Mouse (Mus musculus): ENCODE measurements around the gene Gm28778. TPM values are rescaled to one million over a fixed set of nuclear protein-coding genes. Genes with fewer than 3 reads are reported as not detected.
A peak's percentile ranks its signal among the peaks of the same experiment; 100 is the strongest.
"Not testable (repeated sequence)": the region's sequence is repeated elsewhere in the genome, so short reads cannot be mapped to it uniquely, and the experiment has no call there.

Gene Gm28778
- polyA plus RNA-seq, 1 experiment from 2014 or later: not detected

DNA sequence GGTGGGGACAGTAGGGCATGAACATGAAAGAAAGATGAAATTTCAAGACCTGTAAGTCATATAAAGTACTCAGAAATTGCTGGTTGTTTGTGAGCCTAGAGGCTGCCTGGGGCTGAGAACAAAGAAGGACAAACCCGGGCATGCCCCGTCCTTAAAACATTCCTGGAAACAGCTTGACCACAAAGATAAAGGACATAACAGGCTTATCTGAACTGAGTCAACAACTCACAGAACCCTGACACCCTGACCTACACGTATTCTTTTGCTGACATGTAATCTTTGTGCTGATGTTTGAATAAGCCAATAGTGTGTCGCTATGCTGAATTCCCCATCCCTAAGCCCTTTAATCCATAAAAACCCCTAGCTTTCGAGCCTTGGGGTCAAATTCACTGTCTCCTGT lies 36.6 kb downstream of the Gm28778 start:
- not testable (repeated sequence) for ATAC-seq; H3K36me3 ChIP-seq (ENCODE audit: poor library complexity, severe bottlenecking)

GRCm38 (mm10) chr1:53335465-53335864 lies 38.6 kb downstream of the Gm28778 start:
- Histone ChIP-seq H3K4me2 (no peak overlapping the region), H3K4me3 (no peak overlapping the region), H3K9me3 (replicated peaks) (peaks cover 2% of the 10 kb centered on the region; the same call in 1 of the 2 replicates), H3K4me1 (no peaks in the 10 kb centered on the region), H3K27me3 (no peaks in the 10 kb centered on the region), H3K9ac (no peak overlapping the region), H3K27ac (no peak overlapping the region), H3K36me3 (ENCODE audit: poor library complexity, severe bottlenecking) (peaks cover 3% of the 10 kb centered on the region)
- no peak for ATAC-seq

More for the DNA sequence above, 36.6 kb downstream of the Gm28778 start:
- not testable (repeated sequence) for H3K4me1 ChIP-seq; H3K9ac ChIP-seq; H3K4me2 ChIP-seq; H3K27ac ChIP-seq; H3K4me3 ChIP-seq; H3K27me3 ChIP-seq; H3K9me3 ChIP-seq (replicated peaks)
- 84% methylated on average over 5 of the region's 5 CpGs for WGBS

GRCm38 (mm10) chr1:53337403-53337802 lies 40.5 kb downstream of the Gm28778 start:
- H3K27ac ChIP-seq, ATAC-seq, H3K4me3 ChIP-seq, H3K9ac ChIP-seq, H3K4me1 ChIP-seq, H3K4me2 ChIP-seq, H3K27me3 ChIP-seq: not testable (repeated sequence)
- 68% methylated on average over 2 of the region's 2 CpGs for WGBS
- Histone ChIP-seq H3K36me3 (ENCODE audit: poor library complexity, severe bottlenecking) (peaks cover 22% of the 10 kb centered on the region), H3K9me3 (replicated peaks) (peaks cover 13% of the 10 kb centered on the region; the same call in 1 of the 2 replicates)

GRCm38 (mm10) chr1:53341071-53341470 lies 44.2 kb downstream of the Gm28778 start:
- H3K36me3 ChIP-seq (ENCODE audit: poor library complexity, severe bottlenecking): peaks cover 51% of the 10 kb centered on the region
- ATAC-seq: no peak
- WGBS: over 99% methylated on average over 2 of the region's 2 CpGs

GRCm38 (mm10) chr1:53352327-53353261 lies 55.7 kb downstream of the Gm28778 start, which contains the start of the genes Asdurf, Gm28551 and Asnsd1:
TSS of gene Asdurf (minus strand) at chr1:53352619.
TSS of gene Gm28551 (minus strand) at chr1:53352667.
TSS of gene Asnsd1 (minus strand) at chr1:53352752.
- Histone ChIP-seq H3K9me3 (replicated peaks) (no peaks in the 10 kb centered on the region), H3K4me1 (peaks cover 7% of the 10 kb centered on the region), H3K27ac (peak within 1 kb of the TSS; percentile 83), H3K27me3 (no peaks in the 10 kb centered on the region), H3K9ac (peak within 1 kb of the TSS; percentile 92), H3K36me3 (ENCODE audit: poor library complexity, severe bottlenecking) (peaks cover 21% of the 10 kb centered on the region), H3K4me2 (peak within 1 kb of the TSS; percentile 62), H3K4me3 (peak within 1 kb of the TSS; percentile 77)
- 0% methylated on average over 43 of the region's 44 CpGs for WGBS
- peak; percentile 100 for ATAC-seq

More at GRCm38 (mm10) chr1:53341071-53341470, 44.2 kb downstream of the Gm28778 start:
- Histone ChIP-seq H3K4me1 (no peaks in the 10 kb centered on the region), H3K27me3 (no peaks in the 10 kb centered on the region), H3K27ac (no peak overlapping the region), H3K9me3 (replicated peaks) (peaks cover 13% of the 10 kb centered on the region; the same call in 1 of the 2 replicates), H3K9ac (no peak overlapping the region), H3K4me3 (no peak overlapping the region), H3K4me2 (no peak overlapping the region)

DNA sequence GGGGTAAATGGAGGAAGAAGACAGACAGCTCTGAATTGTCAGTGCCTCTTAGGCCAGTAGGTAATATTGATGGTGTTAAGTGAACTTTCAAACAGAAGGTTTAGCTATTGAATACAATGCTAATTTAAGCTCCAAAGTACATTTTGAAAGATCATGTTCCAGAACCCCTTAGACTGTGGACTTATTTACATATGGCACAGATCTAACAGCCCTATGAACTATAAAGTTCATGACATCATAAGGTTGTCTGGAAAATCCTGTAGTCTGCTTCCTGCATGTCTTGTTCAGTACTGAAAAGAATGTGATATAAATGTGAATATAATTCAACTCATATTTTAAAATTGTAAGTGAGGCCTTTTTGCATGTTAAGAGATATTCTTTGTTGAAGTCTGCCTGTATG lies 62.1 kb downstream of the Gm28778 start:
- Histone ChIP-seq H3K27ac (no peak overlapping the region), H3K4me1 (no peaks in the 10 kb centered on the region), H3K4me2 (no peak overlapping the region), H3K9me3 (replicated peaks) (no peaks in the 10 kb centered on the region), H3K9ac (no peak overlapping the region), H3K4me3 (no peak overlapping the region), H3K27me3 (no peaks in the 10 kb centered on the region), H3K36me3 (ENCODE audit: poor library complexity, severe bottlenecking) (no peaks in the 10 kb centered on the region)
- ATAC-seq: no peak

Other genes starting within 250 kb of the Gm28778 start
- gene Mstn, start 235.5 kb upstream of the Gm28778 start, polyA plus RNA-seq (2015; fragmentation: Nextera tagmentation; extraction: Ambion mirVana): 0.19 and 0.28 TPM in 2 replicates
- not detected in 2 replicates for gene 1700019A02Rik, start 109.5 kb upstream of the Gm28778 start, polyA plus RNA-seq (2015; fragmentation: Nextera tagmentation; extraction: Ambion mirVana)
- 17.6 and 20.2 TPM in 2 replicates for gene Pms1, start 93 bp upstream of the Gm28778 start, polyA plus RNA-seq (2015; fragmentation: Nextera tagmentation; extraction: Ambion mirVana)
- 72.3 and 76.5 TPM in 2 replicates for gene Ormdl1, start within 50 bp of the Gm28778 start, polyA plus RNA-seq (2015; fragmentation: Nextera tagmentation; extraction: Ambion mirVana)
- 28.4 and 28.8 TPM in 2 replicates for gene Osgepl1, start 16.5 kb downstream of the Gm28778 start, polyA plus RNA-seq (2015; fragmentation: Nextera tagmentation; extraction: Ambion mirVana)
- gene Asdurf, start 55.5 kb downstream of the Gm28778 start, polyA plus RNA-seq (2015; fragmentation: Nextera tagmentation; extraction: Ambion mirVana): 1.5 and 15.8 TPM in 2 replicates
- 1.3 and 1.5 TPM in 2 replicates for gene Gm28551, start 55.6 kb downstream of the Gm28778 start, polyA plus RNA-seq (2015; fragmentation: Nextera tagmentation; extraction: Ambion mirVana)
- 68.7 and 75.0 TPM in 2 replicates for gene Asnsd1, start 55.6 kb downstream of the Gm28778 start, polyA plus RNA-seq (2015; fragmentation: Nextera tagmentation; extraction: Ambion mirVana)

All from forebrain, embryonic 13.5 days (tissue).